Mouse (Mus musculus) WW6 (cell line): ENCODE data around the gene Pvalb.

Experiments
- DNase-seq: peaks from one replicate; pipeline ENCODE4 v3.0.0-alpha.2; 2013; ENCODE audit warnings: low read depth, low spot score

The Pvalb gene

GRCm38 (mm10) chr15:78206312-78206711, at the start of gene Pvalb:
Pvalb (minus strand) TSS chr15:78206400.
- no peak for DNase-seq

GRCm38 (mm10) chr15:78254751-78255150, 48.6 kb upstream of the Pvalb start:
- peak; percentile 53 for DNase-seq

GRCm38 (mm10) chr15:78248410-78248809, 42.2 kb upstream of the Pvalb start:
- DNase-seq, result no peak

- DNase-seq, result no peak
Measured at GRCm38 (mm10) chr15:78247659-78248058, 41.5 kb upstream of the Pvalb start.

- DNase-seq, result no peak
Measured at GRCm38 (mm10) chr15:78246143-78247116, 40.2 kb upstream of the Pvalb start.

- DNase-seq, result no peak
Measured at GRCm38 (mm10) chr15:78244695-78245492, 38.7 kb upstream of the Pvalb start, which contains the start of gene Ncf4. Ncf4 (plus strand) TSS chr15:78244801.

- DNase-seq, result no peak
Measured at GRCm38 (mm10) chr15:78243774-78244173, 37.6 kb upstream of the Pvalb start.

- DNase-seq, result no peak
Measured at GRCm38 (mm10) chr15:78243061-78243460, 36.9 kb upstream of the Pvalb start.

- no peak for DNase-seq
Measured at GRCm38 (mm10) chr15:78241335-78241734, 35.1 kb upstream of the Pvalb start.

- DNase-seq, result no peak
Measured at GRCm38 (mm10) chr15:78239956-78240617, 33.9 kb upstream of the Pvalb start.

- peak; percentile 38 for DNase-seq
Measured at GRCm38 (mm10) chr15:78239453-78239852, 33.3 kb upstream of the Pvalb start.

GRCm38 (mm10) chr15:78234823-78235509, 28.8 kb upstream of the Pvalb start:
- no peak for DNase-seq

- DNase-seq, result no peak
Measured at GRCm38 (mm10) chr15:78231346-78232331, 25.4 kb upstream of the Pvalb start.

GRCm38 (mm10) chr15:78227816-78228215, 21.6 kb upstream of the Pvalb start:
- DNase-seq, result no peak

GRCm38 (mm10) chr15:78215269-78215668, 9.1 kb upstream of the Pvalb start:
- no peak for DNase-seq

- DNase-seq, result no peak
Measured at GRCm38 (mm10) chr15:78211367-78211766, 5.2 kb upstream of the Pvalb start.

- DNase-seq, result no peak
Measured at GRCm38 (mm10) chr15:78210203-78210602, 4.0 kb upstream of the Pvalb start.

- no peak for DNase-seq
Measured at GRCm38 (mm10) chr15:78205192-78205591, 1.0 kb downstream of the Pvalb start.

- peak; percentile 13 for DNase-seq
Measured at GRCm38 (mm10) chr15:78204053-78204847, 1.9 kb downstream of the Pvalb start.
